Mouse (Mus musculus): Measurements from ENCODE around the gene Lgals9. TPM values are rescaled to one million over a fixed set of nuclear protein-coding genes. Genes with fewer than 3 reads are reported as not detected.

The Lgals9 gene
- polyA plus RNA-seq, 1 experiment from 2014 or later, result 65.1 TPM

GRCm38 (mm10) chr11:78971096-78971495 lies 13.7 kb downstream of the Lgals9 start:
- H3K36me3 ChIP-seq, result no peaks in the 10 kb centered on the region
- H3K27me3 ChIP-seq (replicated peaks), result no peaks in the 10 kb centered on the region
- no peak overlapping the region for H3K4me2 ChIP-seq
- no peak for ATAC-seq (ENCODE audit: insufficient read depth, low FRiP score, low read depth)
- no peak overlapping the region for H3K4me3 ChIP-seq (replicated peaks)
- no peak overlapping the region for H3K27ac ChIP-seq
- no peak overlapping the region for H3K9ac ChIP-seq
- 83% methylated on average over 8 of the region's 8 CpGs for WGBS
- peaks cover 2% of the 10 kb centered on the region; the same call in 1 of the 2 replicates for H3K4me1 ChIP-seq
- no peaks in the 10 kb centered on the region for H3K9me3 ChIP-seq

- Histone ChIP-seq H3K4me1 (peaks cover 2% of the 10 kb centered on the region; the same call in 1 of the 2 replicates), H3K9me3 (no peaks in the 10 kb centered on the region), H3K4me2 (no peak overlapping the region), H3K27me3 (replicated peaks) (no peaks in the 10 kb centered on the region), H3K9ac (no peak overlapping the region), H3K36me3 (no peaks in the 10 kb centered on the region), H3K4me3 (replicated peaks) (no peak overlapping the region), H3K27ac (no peak overlapping the region)
- ATAC-seq (ENCODE audit: insufficient read depth, low FRiP score, low read depth), result no peak
- WGBS, result 70% methylated on average over 4 of the region's 4 CpGs
These were observed 16.6 kb downstream of the Lgals9 start for GRCm38 (mm10) chr11:78968121-78968520.

- H3K4me3 ChIP-seq (replicated peaks), result no peak overlapping the region
- ATAC-seq (ENCODE audit: insufficient read depth, low FRiP score, low read depth), result no peak; the same call in 1 of the 2 replicates
- H3K4me1 ChIP-seq, result peaks cover 2% of the 10 kb centered on the region; the same call in 1 of the 2 replicates
- no peak overlapping the region for H3K9ac ChIP-seq
- 24% methylated on average over 4 of the region's 4 CpGs for WGBS
- no peaks in the 10 kb centered on the region for H3K9me3 ChIP-seq
- no peaks in the 10 kb centered on the region for H3K36me3 ChIP-seq
- H3K27me3 ChIP-seq (replicated peaks), result no peaks in the 10 kb centered on the region
- H3K27ac ChIP-seq, result no peak overlapping the region
- no peak overlapping the region for H3K4me2 ChIP-seq
These were observed 17.4 kb downstream of the Lgals9 start for GRCm38 (mm10) chr11:78967371-78967770.

GRCm38 (mm10) chr11:78961221-78961620 lies 23.5 kb downstream of the Lgals9 start:
- no peak overlapping the region for H3K4me2 ChIP-seq
- H3K4me1 ChIP-seq, result no peaks in the 10 kb centered on the region
- H3K4me3 ChIP-seq (replicated peaks), result no peak overlapping the region
- H3K36me3 ChIP-seq, result no peaks in the 10 kb centered on the region
- no peaks in the 10 kb centered on the region; the same call in 1 of the 2 replicates for H3K27me3 ChIP-seq (replicated peaks)
- H3K9ac ChIP-seq, result no peak overlapping the region
- H3K9me3 ChIP-seq, result no peaks in the 10 kb centered on the region
- no peak overlapping the region for H3K27ac ChIP-seq
- ATAC-seq (ENCODE audit: insufficient read depth, low FRiP score, low read depth), result no peak
- 63% methylated on average over 5 of the region's 5 CpGs for WGBS

GRCm38 (mm10) chr11:78959841-78960520 lies 24.8 kb downstream of the Lgals9 start:
- H3K36me3 ChIP-seq, result no peaks in the 10 kb centered on the region
- 59% methylated on average over 5 of the region's 5 CpGs for WGBS
- no peak overlapping the region for H3K9ac ChIP-seq
- no peak overlapping the region for H3K4me2 ChIP-seq
- H3K27ac ChIP-seq, result no peak overlapping the region
- no peak for ATAC-seq (ENCODE audit: insufficient read depth, low FRiP score, low read depth)
- H3K4me3 ChIP-seq (replicated peaks), result no peak overlapping the region
- no peaks in the 10 kb centered on the region for H3K9me3 ChIP-seq
- no peaks in the 10 kb centered on the region; the same call in 1 of the 2 replicates for H3K27me3 ChIP-seq (replicated peaks)
- H3K4me1 ChIP-seq, result no peaks in the 10 kb centered on the region

- Histone ChIP-seq H3K9ac (no peak overlapping the region), H3K27ac (no peak overlapping the region), H3K4me1 (no peaks in the 10 kb centered on the region), H3K9me3 (no peaks in the 10 kb centered on the region), H3K4me2 (no peak overlapping the region), H3K4me3 (replicated peaks) (no peak overlapping the region), H3K27me3 (replicated peaks) (no peaks in the 10 kb centered on the region; the same call in 1 of the 2 replicates), H3K36me3 (no peaks in the 10 kb centered on the region)
- WGBS, result 70% methylated on average over 8 of the region's 8 CpGs
- no peak for ATAC-seq (ENCODE audit: insufficient read depth, low FRiP score, low read depth)
These were observed 25.4 kb downstream of the Lgals9 start for GRCm38 (mm10) chr11:78959367-78959766.

- no peaks in the 10 kb centered on the region for H3K36me3 ChIP-seq
- H3K9me3 ChIP-seq, result no peaks in the 10 kb centered on the region
- WGBS, result 4% methylated on average over 7 of the region's 7 CpGs
These were observed 28.5 kb downstream of the Lgals9 start for GRCm38 (mm10) chr11:78956260-78956659.

GRCm38 (mm10) chr11:78952467-78952866 lies 32.3 kb downstream of the Lgals9 start:
- Histone ChIP-seq H3K4me2 (0 out of 2 replicates have a peak overlapping the region, but pooled peaks have one; percentile 33), H3K27ac (no peak overlapping the region), H3K4me1 (no peaks in the 10 kb centered on the region), H3K36me3 (no peaks in the 10 kb centered on the region), H3K9me3 (no peaks in the 10 kb centered on the region), H3K9ac (no peak overlapping the region), H3K27me3 (replicated peaks) (no peaks in the 10 kb centered on the region; the same call in 1 of the 2 replicates), H3K4me3 (replicated peaks) (no peak overlapping the region)
- ATAC-seq (ENCODE audit: insufficient read depth, low FRiP score, low read depth), result no peak
- 8% methylated on average over 17 of the region's 17 CpGs for WGBS

More at GRCm38 (mm10) chr11:78956260-78956659, 28.5 kb downstream of the Lgals9 start:
- H3K4me1 ChIP-seq, result no peaks in the 10 kb centered on the region
- H3K27ac ChIP-seq, result no peak overlapping the region
- H3K27me3 ChIP-seq (replicated peaks), result no peaks in the 10 kb centered on the region; the same call in 1 of the 2 replicates
- no peak overlapping the region for H3K4me3 ChIP-seq (replicated peaks)
- no peak for ATAC-seq (ENCODE audit: insufficient read depth, low FRiP score, low read depth)
- no peak overlapping the region for H3K9ac ChIP-seq
- no peak overlapping the region for H3K4me2 ChIP-seq

GRCm38 (mm10) chr11:78950365-78950764 lies 34.4 kb downstream of the Lgals9 start:
- ATAC-seq (ENCODE audit: insufficient read depth, low FRiP score, low read depth), result no peak
- 74% methylated on average over 8 of the region's 8 CpGs for whole genome bisulfite sequencing

GRCm38 (mm10) chr11:78943083-78943482 lies 41.7 kb downstream of the Lgals9 start:
- H3K36me3 ChIP-seq, result no peaks in the 10 kb centered on the region
- no peak for ATAC-seq (ENCODE audit: insufficient read depth, low FRiP score, low read depth)
- no peaks in the 10 kb centered on the region for H3K27me3 ChIP-seq (replicated peaks)
- H3K9ac ChIP-seq, result no peak overlapping the region
- H3K9me3 ChIP-seq, result no peaks in the 10 kb centered on the region
- no peaks in the 10 kb centered on the region for H3K4me1 ChIP-seq
- no peak overlapping the region for H3K4me2 ChIP-seq
- H3K4me3 ChIP-seq (replicated peaks), result no peak overlapping the region
- H3K27ac ChIP-seq, result no peak overlapping the region
- 91% methylated on average over 1 of the region's 1 CpGs for WGBS

More at GRCm38 (mm10) chr11:78950365-78950764, 34.4 kb downstream of the Lgals9 start:
- no peak overlapping the region for H3K4me3 ChIP-seq (replicated peaks)
- H3K27me3 ChIP-seq (replicated peaks), result no peaks in the 10 kb centered on the region
- no peaks in the 10 kb centered on the region for H3K4me1 ChIP-seq
- H3K27ac ChIP-seq, result no peak overlapping the region
- no peaks in the 10 kb centered on the region for H3K9me3 ChIP-seq
- no peaks in the 10 kb centered on the region for H3K36me3 ChIP-seq
- no peak overlapping the region for H3K4me2 ChIP-seq
- no peak overlapping the region for H3K9ac ChIP-seq

- 77% methylated on average over 6 of the region's 6 CpGs for WGBS
- Histone ChIP-seq H3K9me3 (no peaks in the 10 kb centered on the region), H3K27me3 (replicated peaks) (no peaks in the 10 kb centered on the region), H3K4me3 (replicated peaks) (no peak overlapping the region), H3K9ac (no peak overlapping the region), H3K36me3 (no peaks in the 10 kb centered on the region), H3K4me2 (no peak overlapping the region), H3K27ac (no peak overlapping the region), H3K4me1 (no peaks in the 10 kb centered on the region)
- no peak for ATAC-seq (ENCODE audit: insufficient read depth, low FRiP score, low read depth)
These were observed 49.6 kb downstream of the Lgals9 start for GRCm38 (mm10) chr11:78935178-78935577.

GRCm38 (mm10) chr11:78934727-78935126 lies 50.0 kb downstream of the Lgals9 start:
- no peaks in the 10 kb centered on the region for H3K9me3 ChIP-seq
- ATAC-seq (ENCODE audit: insufficient read depth, low FRiP score, low read depth), result no peak
- no peaks in the 10 kb centered on the region for H3K36me3 ChIP-seq
- H3K27ac ChIP-seq, result no peak overlapping the region
- H3K27me3 ChIP-seq (replicated peaks), result no peaks in the 10 kb centered on the region
- no peak overlapping the region for H3K4me3 ChIP-seq (replicated peaks)
- no peaks in the 10 kb centered on the region for H3K4me1 ChIP-seq
- no peak overlapping the region for H3K4me2 ChIP-seq
- no peak overlapping the region for H3K9ac ChIP-seq
- WGBS, result 78% methylated on average over 4 of the region's 4 CpGs

Measured in stomach, embryonic 15.5 days (tissue).